Mouse (Mus musculus): ENCODE results near the gene Icosl. TPM values are rescaled to one million over a fixed set of nuclear protein-coding genes. Genes with fewer than 3 reads are reported as not detected.
A peak's percentile ranks its signal among the peaks of the same experiment; 100 is the strongest.

Icosl gene
- polyA plus RNA-seq, 1 experiment from 2014 or later: 1.4 TPM

DNA sequence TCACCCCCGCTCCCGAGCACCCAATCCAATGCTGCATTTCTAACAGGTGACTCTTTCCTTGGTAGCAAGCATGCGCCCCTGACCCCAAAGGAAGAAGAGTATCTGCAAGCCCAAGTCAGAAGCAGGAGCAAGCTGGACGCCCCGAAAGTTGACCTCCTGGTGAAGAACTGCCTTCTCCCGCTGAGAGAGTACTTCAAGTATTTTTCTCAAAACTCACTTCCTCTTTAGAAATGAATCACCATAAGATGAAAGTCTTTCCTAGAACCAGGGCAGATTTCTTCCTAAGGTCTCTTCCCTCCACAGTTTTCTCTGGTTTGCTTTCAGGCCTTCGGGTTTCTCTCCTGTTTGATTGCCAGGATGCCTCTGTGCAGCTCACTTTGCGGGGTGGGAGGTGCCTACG lies 6.0 kb upstream of the Icosl start:
- DNase-seq (ENCODE audit: low spot score): no peak
- no peaks in the 10 kb centered on the region for H3K27me3 ChIP-seq (ENCODE audit: control insufficient read depth, insufficient read depth, low read length)

DNA sequence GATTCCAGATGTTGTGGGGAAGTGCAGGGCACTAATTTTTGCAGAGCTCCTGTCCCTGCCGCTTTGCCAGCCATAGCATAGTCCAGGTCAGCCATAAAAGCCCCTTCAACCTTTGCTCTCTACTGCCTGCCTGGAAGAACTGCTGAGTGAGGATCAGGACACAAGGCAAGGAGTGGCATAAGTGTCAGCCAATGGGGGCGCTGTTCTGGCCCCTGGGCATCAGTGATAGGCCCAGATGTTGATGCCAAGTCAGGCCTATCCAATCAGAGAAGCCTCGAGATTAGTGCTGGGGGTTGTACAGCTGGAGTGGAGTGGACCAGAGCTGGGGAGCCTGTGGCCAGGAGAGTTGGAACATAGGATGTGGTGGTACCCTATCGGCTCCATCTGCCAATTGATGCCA lies 1.9 kb upstream of the Icosl start:
- Histone ChIP-seq H3K4me2 (ENCODE audit: low read depth) (no peak overlapping the region), H3K9me3 (ENCODE audit: control insufficient read depth, low read length) (no peaks in the 10 kb centered on the region), H3K36me3 (ENCODE audit: control insufficient read depth, insufficient read depth, low read length) (no peaks in the 10 kb centered on the region), H3K4me1 (ENCODE audit: control insufficient read depth, insufficient read depth, low read length) (no peaks in the 10 kb centered on the region), H3K4me3 (ENCODE audit: low read depth, low read length) (no peak overlapping the region), H3K27me3 (ENCODE audit: control insufficient read depth, insufficient read depth, low read length) (peaks cover 8% of the 10 kb centered on the region; the same call in 1 of the 2 replicates), H3K9ac (ENCODE audit: low read length) (no peak overlapping the region), H3K27ac (ENCODE audit: low read depth, low read length) (no peak overlapping the region)
- 49% methylated on average over 4 of the region's 4 CpGs for WGBS
- DNase-seq (ENCODE audit: low spot score) (no peak), ATAC-seq (ENCODE audit: insufficient read depth, low FRiP score, low TSS enrichment) (no peak)

More for the DNA sequence above, 6.0 kb upstream of the Icosl start:
- Histone ChIP-seq H3K9me3 (ENCODE audit: control insufficient read depth, low read length) (no peaks in the 10 kb centered on the region), H3K9ac (ENCODE audit: low read length) (no peak overlapping the region), H3K36me3 (ENCODE audit: control insufficient read depth, insufficient read depth, low read length) (no peaks in the 10 kb centered on the region), H3K27ac (ENCODE audit: low read depth, low read length) (no peak overlapping the region), H3K4me1 (ENCODE audit: control insufficient read depth, insufficient read depth, low read length) (no peaks in the 10 kb centered on the region), H3K4me3 (ENCODE audit: low read depth, low read length) (no peak overlapping the region), H3K4me2 (ENCODE audit: low read depth) (no peak overlapping the region)
- WGBS: 90% methylated on average over 9 of the region's 9 CpGs
- ATAC-seq (ENCODE audit: insufficient read depth, low FRiP score, low TSS enrichment): no peak

DNA sequence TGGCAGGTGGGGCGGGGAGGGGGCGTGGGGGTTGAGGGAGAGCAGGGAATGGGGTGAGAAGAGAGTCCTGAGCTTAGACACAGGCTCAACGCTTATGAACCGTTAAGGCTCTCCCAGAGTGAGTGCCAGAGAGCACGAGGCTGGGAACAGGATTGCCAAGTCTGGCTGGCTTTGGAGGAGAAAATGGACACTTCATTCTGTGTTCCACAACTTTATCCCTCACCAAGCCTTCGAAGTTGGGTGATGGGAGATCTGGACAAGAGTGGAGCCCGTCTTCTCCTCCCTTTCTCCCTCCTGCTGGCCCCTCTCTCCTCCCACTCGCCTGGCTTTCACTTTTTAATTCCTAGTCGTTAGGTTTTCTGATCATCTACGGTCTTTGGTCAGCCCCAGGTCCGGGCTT lies 561 bp upstream of the Icosl start:
- Histone ChIP-seq H3K4me1 (ENCODE audit: control insufficient read depth, insufficient read depth, low read length) (no peaks in the 10 kb centered on the region), H3K9ac (ENCODE audit: low read length) (no peak overlapping the region), H3K9me3 (ENCODE audit: control insufficient read depth, low read length) (no peaks in the 10 kb centered on the region), H3K36me3 (ENCODE audit: control insufficient read depth, insufficient read depth, low read length) (no peaks in the 10 kb centered on the region), H3K4me2 (ENCODE audit: low read depth) (peak overlapping the region; percentile 100), H3K27me3 (ENCODE audit: control insufficient read depth, insufficient read depth, low read length) (peaks cover 8% of the 10 kb centered on the region; the same call in 1 of the 2 replicates), H3K27ac (ENCODE audit: low read depth, low read length) (no peak overlapping the region), H3K4me3 (ENCODE audit: low read depth, low read length) (peak overlapping the region; percentile 61)
- ATAC-seq (ENCODE audit: insufficient read depth, low FRiP score, low TSS enrichment) (no peak), DNase-seq (ENCODE audit: low spot score) (no peak)
- WGBS: 24% methylated on average over 11 of the region's 11 CpGs

DNA sequence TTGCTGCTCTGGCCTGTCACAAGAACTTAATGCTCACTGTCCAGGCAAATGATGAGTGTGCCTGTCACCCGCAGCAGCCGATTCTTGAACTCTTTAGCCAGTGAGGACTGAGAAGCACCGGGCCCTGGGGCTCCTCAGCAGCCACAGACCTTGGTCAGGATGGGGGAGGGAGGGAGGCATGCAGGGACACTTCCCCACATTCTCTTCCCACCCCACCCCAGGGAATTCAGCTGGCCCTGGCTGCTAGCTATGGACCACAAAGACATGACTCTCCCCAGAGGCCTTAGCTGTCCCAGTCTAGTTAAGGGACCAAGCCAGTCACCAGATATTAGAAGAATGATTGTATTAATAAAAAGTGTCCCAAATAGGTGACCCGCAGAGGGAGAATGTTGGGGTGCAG lies 5.0 kb downstream of the Icosl start:
- no peak for DNase-seq (ENCODE audit: low spot score)
- no peaks in the 10 kb centered on the region for H3K4me1 ChIP-seq (ENCODE audit: control insufficient read depth, insufficient read depth, low read length)
- no peaks in the 10 kb centered on the region for H3K36me3 ChIP-seq (ENCODE audit: control insufficient read depth, insufficient read depth, low read length)
- no peak for ATAC-seq (ENCODE audit: insufficient read depth, low FRiP score, low TSS enrichment)
- no peak overlapping the region for H3K4me2 ChIP-seq (ENCODE audit: low read depth)
- WGBS: 82% methylated on average over 4 of the region's 4 CpGs
- H3K9me3 ChIP-seq (ENCODE audit: control insufficient read depth, low read length): no peaks in the 10 kb centered on the region
- H3K4me3 ChIP-seq (ENCODE audit: low read depth, low read length): no peak overlapping the region
- H3K27ac ChIP-seq (ENCODE audit: low read depth, low read length): no peak overlapping the region
- H3K27me3 ChIP-seq (ENCODE audit: control insufficient read depth, insufficient read depth, low read length): peaks cover 4% of the 10 kb centered on the region; the same call in 1 of the 2 replicates
- H3K9ac ChIP-seq (ENCODE audit: low read length): no peak overlapping the region

DNA sequence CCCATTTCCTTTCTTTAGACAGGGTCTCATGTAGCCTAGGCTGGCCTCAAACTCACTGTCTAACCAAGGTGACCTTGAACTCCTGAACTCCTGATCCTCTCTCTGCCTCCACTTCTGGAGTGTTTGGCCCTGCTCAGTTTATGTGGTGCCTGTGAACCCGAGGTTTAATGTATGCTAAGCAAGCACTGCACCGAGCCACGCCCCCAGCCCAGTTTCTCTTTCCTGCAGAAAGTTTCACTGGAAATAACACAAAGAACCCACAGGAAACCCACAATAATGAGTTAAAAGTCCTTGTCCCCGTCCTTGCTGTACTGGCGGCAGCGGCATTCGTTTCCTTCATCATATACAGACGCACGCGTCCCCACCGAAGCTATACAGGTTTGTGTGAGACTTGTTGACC lies 5.9 kb downstream of the Icosl start:
- Histone ChIP-seq H3K4me3 (ENCODE audit: low read depth, low read length) (no peak overlapping the region), H3K27ac (ENCODE audit: low read depth, low read length) (no peak overlapping the region), H3K36me3 (ENCODE audit: control insufficient read depth, insufficient read depth, low read length) (no peaks in the 10 kb centered on the region), H3K4me2 (ENCODE audit: low read depth) (no peak overlapping the region), H3K4me1 (ENCODE audit: control insufficient read depth, insufficient read depth, low read length) (no peaks in the 10 kb centered on the region), H3K9me3 (ENCODE audit: control insufficient read depth, low read length) (no peaks in the 10 kb centered on the region), H3K27me3 (ENCODE audit: control insufficient read depth, insufficient read depth, low read length) (peaks cover 1% of the 10 kb centered on the region; the same call in 1 of the 2 replicates), H3K9ac (ENCODE audit: low read length) (no peak overlapping the region)
- 88% methylated on average over 11 of the region's 11 CpGs for WGBS
- ATAC-seq (ENCODE audit: insufficient read depth, low FRiP score, low TSS enrichment): no peak
- no peak for DNase-seq (ENCODE audit: low spot score)

DNA sequence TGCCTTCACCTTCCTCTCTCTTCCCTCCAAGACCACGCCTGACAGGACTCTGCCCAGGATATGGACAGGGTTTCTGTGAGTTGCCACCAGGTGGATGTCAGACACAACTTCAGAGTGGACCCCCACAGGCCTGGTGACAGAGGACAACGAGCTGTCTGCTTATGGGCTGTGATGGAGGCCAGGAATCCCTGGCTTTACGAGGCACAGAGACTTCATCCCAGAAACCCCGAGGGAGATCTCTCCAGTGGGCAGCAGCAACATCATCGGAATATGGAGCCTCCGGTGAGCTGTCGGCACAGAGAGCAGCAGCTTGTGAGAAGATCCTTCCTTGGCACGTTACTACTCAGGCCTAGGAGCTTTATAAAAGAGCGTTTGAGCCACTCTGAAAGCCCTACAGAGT lies 8.8 kb downstream of the Icosl start:
- no peak overlapping the region for H3K4me2 ChIP-seq (ENCODE audit: low read depth)
- H3K4me1 ChIP-seq (ENCODE audit: control insufficient read depth, insufficient read depth, low read length): no peaks in the 10 kb centered on the region
- H3K27me3 ChIP-seq (ENCODE audit: control insufficient read depth, insufficient read depth, low read length): no peaks in the 10 kb centered on the region
- no peaks in the 10 kb centered on the region for H3K9me3 ChIP-seq (ENCODE audit: control insufficient read depth, low read length)
- no peak overlapping the region for H3K4me3 ChIP-seq (ENCODE audit: low read depth, low read length)
- H3K36me3 ChIP-seq (ENCODE audit: control insufficient read depth, insufficient read depth, low read length): no peaks in the 10 kb centered on the region
- 80% methylated on average over 9 of the region's 9 CpGs for WGBS
- DNase-seq (ENCODE audit: low spot score): no peak
- H3K9ac ChIP-seq (ENCODE audit: low read length): no peak overlapping the region
- ATAC-seq (ENCODE audit: insufficient read depth, low FRiP score, low TSS enrichment): no peak
- H3K27ac ChIP-seq (ENCODE audit: low read depth, low read length): no peak overlapping the region

DNA sequence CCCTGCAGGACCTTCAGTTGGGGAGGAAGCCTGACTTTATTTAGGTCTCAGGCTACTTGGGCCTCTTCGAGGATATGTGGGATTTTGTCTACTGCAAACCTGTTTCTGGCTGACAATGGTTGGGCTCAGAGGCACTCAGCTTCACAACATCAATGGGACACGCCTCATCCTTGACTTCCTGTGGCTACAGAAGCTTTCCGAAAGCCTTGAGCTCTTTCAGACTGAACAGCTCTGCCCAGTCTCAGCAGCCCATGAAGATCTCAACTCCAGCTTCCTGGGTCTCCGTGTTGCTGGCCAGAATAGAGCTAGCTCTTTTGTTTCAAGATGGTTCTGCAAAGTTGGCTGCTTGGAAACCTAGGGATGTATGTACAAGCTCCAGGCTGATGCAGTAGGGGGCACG lies 9.2 kb downstream of the Icosl start:
- no peak overlapping the region for H3K4me3 ChIP-seq (ENCODE audit: low read depth, low read length)
- H3K4me2 ChIP-seq (ENCODE audit: low read depth): no peak overlapping the region
- no peaks in the 10 kb centered on the region for H3K9me3 ChIP-seq (ENCODE audit: control insufficient read depth, low read length)
- no peak overlapping the region for H3K9ac ChIP-seq (ENCODE audit: low read length)
- H3K27me3 ChIP-seq (ENCODE audit: control insufficient read depth, insufficient read depth, low read length): no peaks in the 10 kb centered on the region
- no peaks in the 10 kb centered on the region for H3K36me3 ChIP-seq (ENCODE audit: control insufficient read depth, insufficient read depth, low read length)
- no peak overlapping the region for H3K27ac ChIP-seq (ENCODE audit: low read depth, low read length)
- ATAC-seq (ENCODE audit: insufficient read depth, low FRiP score, low TSS enrichment) (no peak), DNase-seq (ENCODE audit: low spot score) (no peak)
- 84% methylated on average over 5 of the region's 5 CpGs for WGBS
- H3K4me1 ChIP-seq (ENCODE audit: control insufficient read depth, insufficient read depth, low read length): no peaks in the 10 kb centered on the region

DNA sequence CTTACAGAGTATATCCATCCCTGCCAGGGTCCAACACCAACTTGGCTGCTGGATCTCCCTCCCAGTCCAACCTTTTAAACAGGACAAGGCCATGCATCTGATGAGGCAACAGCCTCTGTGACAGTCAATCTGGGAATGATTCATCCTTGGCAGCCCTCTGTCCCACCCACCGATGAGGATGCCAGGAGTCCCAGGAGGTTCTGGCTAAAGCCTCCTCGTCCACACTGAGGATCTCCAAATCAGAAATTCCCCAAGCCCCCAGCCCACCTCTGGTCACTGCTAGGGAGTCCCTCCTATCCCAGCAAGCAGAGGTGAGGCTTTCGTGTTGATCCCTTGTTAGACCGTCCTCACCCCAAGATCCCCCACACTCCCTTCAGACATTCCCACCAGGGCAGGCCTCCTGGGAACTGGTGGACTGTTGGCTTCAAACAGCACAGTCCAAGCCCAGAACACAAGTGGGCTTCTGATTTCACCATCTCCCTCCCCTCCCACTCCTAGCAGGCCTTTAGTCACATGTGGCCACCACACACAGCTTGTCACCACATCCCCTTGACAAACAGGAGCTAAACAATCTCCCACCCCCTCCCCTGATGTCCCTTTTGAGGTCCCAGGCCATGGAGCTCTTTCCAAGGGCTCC lies 11.0 kb downstream of the Icosl start:
- no peak overlapping the region for H3K27ac ChIP-seq (ENCODE audit: low read depth, low read length)
- 94% methylated on average over 4 of the region's 4 CpGs for WGBS
- no peak overlapping the region for H3K4me3 ChIP-seq (ENCODE audit: low read depth, low read length)
- no peak for DNase-seq (ENCODE audit: low spot score)
- no peak overlapping the region for H3K9ac ChIP-seq (ENCODE audit: low read length)
- H3K4me1 ChIP-seq (ENCODE audit: control insufficient read depth, insufficient read depth, low read length): no peaks in the 10 kb centered on the region
- no peaks in the 10 kb centered on the region for H3K27me3 ChIP-seq (ENCODE audit: control insufficient read depth, insufficient read depth, low read length)
- no peak for ATAC-seq (ENCODE audit: insufficient read depth, low FRiP score, low TSS enrichment)
- no peaks in the 10 kb centered on the region for H3K36me3 ChIP-seq (ENCODE audit: control insufficient read depth, insufficient read depth, low read length)
- H3K9me3 ChIP-seq (ENCODE audit: control insufficient read depth, low read length): no peaks in the 10 kb centered on the region
- H3K4me2 ChIP-seq (ENCODE audit: low read depth): no peak overlapping the region

DNA sequence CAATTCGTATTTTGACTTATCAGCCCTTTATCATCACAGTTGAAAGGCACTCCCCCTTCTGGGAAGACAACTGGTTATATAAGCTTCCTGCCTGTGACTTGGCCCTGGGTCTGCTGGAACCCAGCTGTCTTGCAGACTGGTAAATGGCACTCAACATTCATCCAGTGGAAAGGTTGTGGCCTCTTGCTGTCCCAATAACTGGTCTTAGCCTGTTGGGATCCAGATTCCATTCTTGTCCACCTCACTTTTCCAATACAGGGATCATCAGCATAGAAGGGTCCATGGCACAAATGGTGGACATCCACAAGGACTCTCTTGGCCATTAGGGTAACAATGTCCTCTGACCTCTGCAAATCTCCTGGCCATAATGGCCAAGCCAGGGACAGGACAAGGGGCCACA lies 15.0 kb downstream of the Icosl start:
- ATAC-seq (ENCODE audit: insufficient read depth, low FRiP score, low TSS enrichment) (no peak), DNase-seq (ENCODE audit: low spot score) (no peak)
- Histone ChIP-seq H3K9me3 (ENCODE audit: control insufficient read depth, low read length) (no peaks in the 10 kb centered on the region), H3K4me2 (ENCODE audit: low read depth) (no peak overlapping the region), H3K9ac (ENCODE audit: low read length) (no peak overlapping the region), H3K27me3 (ENCODE audit: control insufficient read depth, insufficient read depth, low read length) (no peaks in the 10 kb centered on the region), H3K4me3 (ENCODE audit: low read depth, low read length) (no peak overlapping the region), H3K27ac (ENCODE audit: low read depth, low read length) (no peak overlapping the region), H3K4me1 (ENCODE audit: control insufficient read depth, insufficient read depth, low read length) (no peaks in the 10 kb centered on the region), H3K36me3 (ENCODE audit: control insufficient read depth, insufficient read depth, low read length) (no peaks in the 10 kb centered on the region)
- WGBS: 65% methylated on average over 1 of the region's 1 CpGs

Data from neural tube, embryonic 11.5 days (tissue).